Mouse (Mus musculus) forebrain, embryonic 11.5 days (tissue): ENCODE results near the gene Plcg2. TPM values are rescaled to one million over a fixed set of nuclear protein-coding genes. Genes with fewer than 3 reads are reported as not detected.

Source experiments
- ATAC-seq: fragments of 200-750 bp; cut with Nextera tagmentation; replicated peaks from 2 replicates; pipeline ENCODE4 v1.8.0; 2017; ENCODE audit warnings: moderate TSS enrichment; ENCODE audit not compliant: low FRiP score
- DNase-seq: peaks from one replicate; pipeline ENCODE4 v3.0.0-alpha.2; 2017; ENCODE audit warnings: low spot score
- H3K27ac ChIP-seq: fragments of 300-500 bp; sonication (generic); 2 replicates; pipeline ENCODE4 v1.5.1; 2014; ENCODE audit warnings: low read depth, low read length
- H3K27me3 ChIP-seq: fragments of 300-500 bp; sonication (generic); 2 replicates; pipeline ENCODE4 v1.6.1; 2014; ENCODE audit warnings: mild to moderate bottlenecking, low read length, mixed read lengths; ENCODE audit not compliant: control insufficient read depth, insufficient read depth
- H3K36me3 ChIP-seq: fragments of 300-500 bp; sonication (generic); 2 replicates; pipeline ENCODE4 v1.6.1; 2014; ENCODE audit warnings: mild to moderate bottlenecking, low read length, moderate library complexity, mixed read lengths; ENCODE audit not compliant: control insufficient read depth, insufficient read depth
- H3K4me1 ChIP-seq: fragments of 300-500 bp; sonication (generic); replicated peaks from 2 replicates; pipeline ENCODE4 v1.6.1; 2014; ENCODE audit warnings: low read length, mixed read lengths; ENCODE audit not compliant: control insufficient read depth, insufficient read depth
- H3K4me2 ChIP-seq: fragments of 300-500 bp; sonication (generic); 2 replicates; pipeline ENCODE4 v1.6.1; 2014; ENCODE audit warnings: low read depth, mild to moderate bottlenecking, low read length, moderate library complexity, mixed read lengths; ENCODE audit not compliant: severe bottlenecking
- H3K4me3 ChIP-seq: fragments of 300-500 bp; sonication (generic); 2 replicates; pipeline ENCODE4 v1.5.1; 2014; ENCODE audit warnings: low read depth, low read length
- H3K9ac ChIP-seq: fragments of 300-500 bp; sonication (generic); 2 replicates; pipeline ENCODE4 v1.6.1; 2014; ENCODE audit warnings: low read length
- H3K9me3 ChIP-seq: fragments of 300-500 bp; sonication (generic); 2 replicates; pipeline ENCODE4 v1.6.1; 2016; ENCODE audit warnings: low read length, mixed read lengths; ENCODE audit not compliant: control insufficient read depth
- WGBS: fragments of 180-500 bp; shearing (Covaris S2); extraction: QIAGEN DNeasy Blood & Tissue Kit; methylation state at CpG from one replicate; pipeline ENCODE4 v1.1.7; 2014; 5-methylcytosine and 5-hydroxymethylcytosine counted together
- polyA plus RNA-seq: library from polyadenylated mRNA; unstranded; fragments of >200 nt; fragmentation: Nextera tagmentation; extraction: Ambion mirVana; gene quantifications from 2 replicates; pipeline ENCODE4 v1.2.1, GENCODE M21; 2014

The Plcg2 gene
- polyA plus RNA-seq, 1 experiment from 2014 or later, result 2.0 TPM

DNA sequence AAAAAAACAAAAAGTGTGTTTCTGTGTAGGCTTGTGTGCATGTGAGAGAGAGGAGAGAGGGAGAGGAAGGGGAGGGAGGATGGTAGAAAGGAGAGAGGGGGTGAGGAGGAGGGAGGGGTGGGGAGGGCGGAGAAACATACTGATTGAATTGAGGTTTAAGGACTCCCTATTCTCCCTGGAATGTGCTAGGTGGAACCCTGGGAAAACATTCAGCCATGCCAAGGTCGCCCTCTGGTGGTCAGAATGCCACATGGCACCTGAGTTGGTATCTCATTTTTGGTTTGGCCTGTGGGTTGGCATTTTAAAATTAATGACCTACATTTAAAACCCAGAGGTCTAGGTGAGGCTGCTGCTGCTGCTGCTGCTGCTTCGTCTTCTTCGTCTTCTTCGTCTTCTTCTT lies 71.3 kb downstream of the Plcg2 start:
- H3K27ac ChIP-seq, result no peak overlapping the region
- 32% methylated on average over 5 of the region's 5 CpGs for WGBS
- H3K4me2 ChIP-seq, result no peak overlapping the region
- ATAC-seq, result 0 out of 2 replicates have a peak, but pooled peaks have one; percentile 49
- H3K9me3 ChIP-seq, result no peaks in the 10 kb centered on the region
- no peaks in the 10 kb centered on the region for H3K36me3 ChIP-seq
- DNase-seq, result peak; percentile 83
- no peak overlapping the region for H3K9ac ChIP-seq
- no peaks in the 10 kb centered on the region for H3K4me1 ChIP-seq
- no peaks in the 10 kb centered on the region for H3K27me3 ChIP-seq
- H3K4me3 ChIP-seq, result no peak overlapping the region

- Histone ChIP-seq H3K4me3 (no peak overlapping the region), H3K9ac (no peak overlapping the region), H3K4me1 (no peaks in the 10 kb centered on the region), H3K27ac (no peak overlapping the region), H3K36me3 (no peaks in the 10 kb centered on the region), H3K9me3 (no peaks in the 10 kb centered on the region), H3K4me2 (no peak overlapping the region), H3K27me3 (no peaks in the 10 kb centered on the region)
- WGBS, result 72% methylated on average over 9 of the region's 9 CpGs
- DNase-seq, result no peak
- no peak for ATAC-seq
These were observed 78.2 kb downstream of the Plcg2 start for GRCm38 (mm10) chr8:117576291-117576785.

GRCm38 (mm10) chr8:117577059-117577458 lies 79.0 kb downstream of the Plcg2 start:
- no peaks in the 10 kb centered on the region for H3K36me3 ChIP-seq
- H3K4me3 ChIP-seq, result no peak overlapping the region
- H3K4me2 ChIP-seq, result no peak overlapping the region
- H3K27ac ChIP-seq, result no peak overlapping the region
- DNase-seq, result no peak
- WGBS, result 89% methylated on average over 6 of the region's 6 CpGs
- no peaks in the 10 kb centered on the region for H3K4me1 ChIP-seq
- H3K27me3 ChIP-seq, result no peaks in the 10 kb centered on the region
- ATAC-seq, result no peak
- no peaks in the 10 kb centered on the region for H3K9me3 ChIP-seq
- H3K9ac ChIP-seq, result no peak overlapping the region

GRCm38 (mm10) chr8:117577883-117578282 lies 79.8 kb downstream of the Plcg2 start:
- no peak overlapping the region for H3K4me3 ChIP-seq
- H3K27me3 ChIP-seq, result no peaks in the 10 kb centered on the region
- no peaks in the 10 kb centered on the region for H3K4me1 ChIP-seq
- ATAC-seq (no peak), DNase-seq (no peak)
- no peak overlapping the region for H3K9ac ChIP-seq
- WGBS, result 61% methylated on average over 10 of the region's 10 CpGs
- H3K36me3 ChIP-seq, result no peaks in the 10 kb centered on the region
- no peak overlapping the region for H3K27ac ChIP-seq
- no peaks in the 10 kb centered on the region for H3K9me3 ChIP-seq
- no peak overlapping the region for H3K4me2 ChIP-seq

- no peak for ATAC-seq
- 87% methylated on average over 6 of the region's 6 CpGs for WGBS
These were observed 80.8 kb downstream of the Plcg2 start for GRCm38 (mm10) chr8:117578856-117579255.

DNA sequence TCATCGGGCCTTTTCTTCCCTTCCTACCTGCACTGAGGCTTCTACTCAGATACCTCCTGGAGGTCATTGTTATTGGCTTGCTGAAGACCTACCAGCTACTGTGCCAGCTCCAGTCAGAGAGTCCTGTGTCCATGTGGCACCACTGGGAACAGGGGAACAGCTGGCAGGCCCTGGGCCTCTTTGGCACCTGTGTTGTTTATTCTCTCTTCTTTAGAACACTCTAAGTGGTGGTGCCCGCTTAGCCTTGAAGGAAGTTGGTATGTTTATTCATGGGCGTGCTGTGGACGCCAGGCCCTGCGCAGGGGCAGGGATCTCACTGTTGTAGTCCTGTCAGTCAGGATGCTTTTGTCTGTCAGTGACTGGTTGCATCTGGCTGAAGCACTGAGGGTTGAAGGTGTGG lies 95.8 kb downstream of the Plcg2 start:
- ATAC-seq (no peak), DNase-seq (no peak)
- Histone ChIP-seq H3K9me3 (no peaks in the 10 kb centered on the region), H3K27me3 (no peaks in the 10 kb centered on the region), H3K27ac (no peak overlapping the region), H3K4me1 (no peaks in the 10 kb centered on the region), H3K9ac (no peak overlapping the region), H3K36me3 (no peaks in the 10 kb centered on the region), H3K4me2 (no peak overlapping the region), H3K4me3 (no peak overlapping the region)
- WGBS, result 96% methylated on average over 5 of the region's 5 CpGs

More at GRCm38 (mm10) chr8:117578856-117579255, 80.8 kb downstream of the Plcg2 start:
- no peak for DNase-seq
- H3K36me3 ChIP-seq, result no peaks in the 10 kb centered on the region
- H3K4me2 ChIP-seq, result no peak overlapping the region
- no peak overlapping the region for H3K9ac ChIP-seq
- H3K27me3 ChIP-seq, result no peaks in the 10 kb centered on the region
- no peak overlapping the region for H3K4me3 ChIP-seq
- H3K4me1 ChIP-seq, result no peaks in the 10 kb centered on the region
- H3K9me3 ChIP-seq, result no peaks in the 10 kb centered on the region
- H3K27ac ChIP-seq, result no peak overlapping the region

DNA sequence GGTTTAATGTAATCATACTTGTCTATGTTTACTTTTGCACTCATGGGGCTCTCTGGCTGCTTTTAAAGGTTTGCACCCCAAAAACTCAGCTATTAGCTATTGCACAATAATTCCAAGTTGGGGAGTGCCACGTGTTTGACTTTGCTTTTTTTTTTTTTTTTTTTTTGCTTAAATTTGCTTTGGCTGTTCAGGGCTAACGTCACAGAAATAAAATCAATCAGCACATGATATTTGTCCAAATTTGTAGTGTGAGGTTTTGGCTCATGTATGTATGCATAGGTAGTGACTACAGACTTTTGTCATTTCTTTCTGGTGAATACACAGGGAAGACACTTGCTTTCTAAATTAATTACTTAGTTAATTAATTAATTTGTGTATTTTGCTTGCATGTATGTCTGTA lies 96.9 kb downstream of the Plcg2 start:
- Histone ChIP-seq H3K4me3 (no peak overlapping the region), H3K9ac (no peak overlapping the region), H3K4me1 (no peaks in the 10 kb centered on the region), H3K27me3 (no peaks in the 10 kb centered on the region), H3K36me3 (no peaks in the 10 kb centered on the region), H3K4me2 (no peak overlapping the region), H3K9me3 (no peaks in the 10 kb centered on the region), H3K27ac (no peak overlapping the region)
- ATAC-seq, result no peak
- WGBS, result 95% methylated on average over 2 of the region's 2 CpGs
- no peak for DNase-seq

GRCm38 (mm10) chr8:117596777-117597176 lies 98.7 kb downstream of the Plcg2 start:
- H3K27ac ChIP-seq, result no peak overlapping the region
- no peak overlapping the region for H3K9ac ChIP-seq
- H3K9me3 ChIP-seq, result no peaks in the 10 kb centered on the region
- ATAC-seq (no peak), DNase-seq (no peak)
- H3K4me1 ChIP-seq, result no peaks in the 10 kb centered on the region
- H3K27me3 ChIP-seq, result no peaks in the 10 kb centered on the region
- no peak overlapping the region for H3K4me2 ChIP-seq
- WGBS, result 86% methylated on average over 5 of the region's 5 CpGs
- H3K36me3 ChIP-seq, result no peaks in the 10 kb centered on the region
- no peak overlapping the region for H3K4me3 ChIP-seq

DNA sequence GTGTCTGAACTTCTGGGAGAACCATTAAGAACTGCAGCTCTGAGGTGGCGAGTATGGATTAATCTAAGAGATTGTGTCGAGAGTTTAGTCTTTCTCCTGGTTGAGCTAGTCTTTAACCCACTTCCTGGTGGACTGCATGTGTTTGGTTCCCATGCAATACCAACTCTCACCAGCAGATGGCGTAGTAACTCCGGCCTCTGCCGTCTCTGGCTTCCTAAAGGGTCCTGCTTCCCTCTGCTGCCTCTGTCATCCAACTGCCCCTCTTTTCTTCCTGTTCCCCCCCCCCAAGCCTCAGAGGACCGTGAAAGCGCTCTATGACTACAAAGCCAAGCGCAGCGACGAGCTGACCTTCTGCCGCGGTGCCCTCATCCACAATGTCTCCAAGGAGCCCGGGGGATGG lies 102.7 kb downstream of the Plcg2 start:
- WGBS, result 70% methylated on average over 13 of the region's 13 CpGs
- peak; percentile 52 for DNase-seq
- ATAC-seq, result no peak
- Histone ChIP-seq H3K27ac (no peak overlapping the region), H3K9ac (no peak overlapping the region), H3K4me2 (no peak overlapping the region), H3K4me1 (no peaks in the 10 kb centered on the region), H3K27me3 (no peaks in the 10 kb centered on the region), H3K4me3 (no peak overlapping the region), H3K9me3 (no peaks in the 10 kb centered on the region), H3K36me3 (no peaks in the 10 kb centered on the region)
